Mouse (Mus musculus): ENCODE measurements at regions not wholly inside any gene's neighbourhood (a gene's known extent, or its start where the extent isn't known, plus 50 kb on each side); places are given as distances from the start of the nearest gene placed in this dataset.
"Not testable (repeated sequence)": the region's sequence is repeated elsewhere in the genome, so short reads cannot be mapped to it uniquely, and the experiment has no call there.

DNA sequence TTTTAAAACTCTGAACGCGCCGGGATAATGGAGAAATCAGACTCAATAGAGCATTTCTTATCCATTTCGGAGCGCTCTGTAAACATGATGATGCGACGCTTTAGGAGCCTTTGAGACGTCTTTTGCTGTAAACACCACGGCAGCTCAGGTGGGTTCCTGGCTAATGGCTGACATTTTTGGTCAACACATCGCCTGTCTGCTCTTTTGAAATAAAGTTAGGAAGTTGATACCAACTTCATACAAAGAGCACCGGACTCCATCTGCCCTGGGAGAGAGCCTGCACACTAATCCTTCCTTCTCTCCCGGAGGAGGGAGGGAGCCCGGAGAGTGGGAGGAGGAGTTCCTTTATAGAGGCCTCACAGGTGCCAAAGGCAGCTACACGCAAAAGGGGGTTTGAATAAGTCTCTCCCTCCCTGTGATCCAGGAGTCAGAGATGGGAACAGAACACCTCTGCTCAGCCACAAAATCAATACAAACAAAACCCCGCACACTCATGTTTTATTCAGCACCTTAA, 63.8 kb upstream of the Srsf6 start:
- no peak for DNase-seq

DNA sequence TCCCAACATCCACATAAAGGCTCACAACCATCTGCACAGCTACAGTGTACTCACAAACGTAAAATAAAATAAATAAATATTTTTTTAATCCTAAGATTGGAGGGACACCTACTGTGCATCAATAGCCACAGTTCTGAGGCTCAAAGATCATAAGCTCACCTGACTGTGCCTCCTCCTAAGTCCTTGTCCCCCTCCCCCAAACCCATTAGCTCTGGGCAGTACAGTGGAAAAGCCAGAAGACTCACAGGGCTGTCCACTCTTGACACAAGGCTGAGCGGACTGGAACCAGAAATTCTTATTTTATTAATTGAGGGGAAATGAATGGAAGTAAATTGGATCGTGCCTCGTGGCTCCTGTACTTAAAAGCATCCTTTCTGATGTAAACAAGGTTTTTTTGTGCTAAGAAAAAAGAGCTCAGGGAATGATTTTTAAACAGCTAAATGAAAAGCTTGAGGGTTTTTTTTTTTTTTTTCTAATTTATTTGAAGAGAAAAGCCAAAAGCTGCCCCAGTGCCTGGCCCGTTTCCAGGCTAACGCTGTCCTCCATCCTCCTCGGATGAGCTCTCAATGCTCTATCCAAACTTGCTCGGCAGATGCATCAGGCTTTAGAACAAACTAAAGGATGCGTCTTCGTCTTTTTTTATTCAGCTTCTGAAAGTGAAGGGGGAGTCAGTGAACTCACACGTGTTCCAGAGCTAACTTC, 64.6 kb upstream of the Srsf6 start:
- peak; percentile 47 to 48 for DNase-seq

DNA sequence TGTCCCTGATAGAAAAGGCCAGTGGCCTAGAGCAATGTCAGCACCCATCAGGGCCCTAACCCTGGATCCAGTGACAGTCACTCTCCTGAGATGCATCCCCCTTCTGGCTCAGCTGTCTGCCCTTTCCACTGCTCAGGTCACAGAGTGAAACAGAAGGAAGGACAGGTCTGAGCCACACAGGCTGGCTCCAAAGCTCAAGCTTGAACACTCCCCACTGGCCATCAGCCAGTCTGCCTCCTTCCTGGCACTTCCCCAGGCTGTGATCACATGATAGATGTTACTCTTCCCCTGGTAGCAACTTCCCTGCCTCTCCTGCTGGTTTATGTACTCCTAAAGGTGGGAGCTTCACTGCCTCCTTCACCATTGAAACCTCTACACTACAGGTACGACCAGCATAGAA, 66.8 kb upstream of the Srsf6 start:
- DNase-seq: peak; percentile 57 to 76

DNA sequence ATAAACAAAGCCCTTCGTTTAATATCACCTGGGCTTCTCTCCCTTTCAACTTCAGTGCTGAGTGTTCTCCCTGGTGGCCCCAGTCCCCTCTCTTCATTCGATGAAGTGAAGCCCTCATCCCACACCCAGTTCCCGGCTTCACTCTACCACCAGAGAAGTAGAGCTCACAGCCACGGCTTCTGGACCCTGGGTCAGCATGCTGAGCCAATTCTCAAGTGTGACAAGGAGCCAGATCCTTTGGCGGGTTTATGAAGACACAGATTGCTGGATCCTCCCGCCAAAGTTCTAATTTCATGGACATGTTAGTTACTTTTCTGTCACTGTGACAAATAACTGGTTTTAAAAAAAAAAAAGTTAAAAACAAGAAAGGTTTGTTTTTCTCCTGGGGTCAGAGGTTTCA, 76.7 kb upstream of the Srsf6 start:
- DNase-seq: peak; percentile 20 to 45

DNA sequence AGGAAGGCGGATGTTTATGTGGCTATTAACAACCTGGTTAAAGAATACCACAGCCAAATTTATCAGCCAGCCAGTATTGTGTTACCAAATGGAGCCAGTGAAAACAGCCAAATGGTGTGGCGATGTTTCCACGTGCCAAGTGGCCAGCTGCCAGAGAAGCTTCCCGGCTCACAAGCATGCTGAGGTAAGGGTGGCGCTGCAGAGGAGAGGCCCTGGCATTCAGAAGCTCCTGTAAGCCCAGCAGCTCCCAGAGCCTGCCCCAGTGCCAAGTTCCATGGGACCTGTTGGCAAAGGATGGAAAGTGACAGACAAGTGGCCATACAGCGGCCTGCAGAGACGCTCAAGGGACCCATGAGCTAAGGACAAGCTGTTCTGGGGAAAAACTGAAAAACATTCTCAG, 77.8 kb upstream of the Srsf6 start:
- DNase-seq: peak; percentile 90 to 93

DNA sequence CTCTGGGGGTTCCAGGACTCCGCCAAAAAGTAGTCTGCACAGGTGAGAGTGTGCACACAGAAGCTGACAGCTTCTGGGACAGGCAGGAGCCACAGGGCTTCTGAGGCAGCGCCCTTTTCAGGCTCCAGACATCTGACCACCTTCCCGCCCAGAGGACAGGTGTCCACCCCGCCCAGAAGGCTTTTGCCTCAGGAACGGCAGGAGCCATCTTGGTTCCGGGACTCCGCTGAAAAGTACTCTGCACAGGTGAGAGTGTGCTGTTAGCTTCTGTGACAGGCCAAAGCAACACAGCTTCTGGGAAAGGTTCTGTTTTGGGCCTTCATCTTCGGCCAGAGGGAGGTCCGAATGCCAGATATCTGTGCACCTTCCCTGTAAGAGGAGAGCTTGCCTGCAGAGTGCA, 89.6 kb upstream of the Srsf6 start:
- not testable (repeated sequence) for DNase-seq

DNA sequence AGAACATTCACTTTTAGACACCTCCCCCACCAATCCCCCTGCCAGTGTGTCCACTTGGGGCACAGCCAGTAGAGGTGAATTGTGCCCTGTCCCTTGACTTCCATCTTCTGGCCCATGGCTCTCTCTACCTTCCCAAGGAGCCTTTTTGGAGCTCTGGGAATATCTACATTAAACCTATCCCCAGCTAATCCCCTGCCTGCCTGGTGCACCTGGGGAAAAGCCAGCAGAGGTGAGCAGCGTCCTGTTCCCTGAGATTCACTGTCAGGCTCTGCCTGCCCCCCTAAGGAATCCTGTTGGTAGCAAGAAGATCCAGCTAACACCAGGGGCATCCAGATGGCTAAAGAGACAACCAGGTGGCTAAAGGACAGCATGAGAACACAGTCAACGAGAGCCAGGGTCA, 93.6 kb upstream of the Srsf6 start:
- DNase-seq: no peak

DNA sequence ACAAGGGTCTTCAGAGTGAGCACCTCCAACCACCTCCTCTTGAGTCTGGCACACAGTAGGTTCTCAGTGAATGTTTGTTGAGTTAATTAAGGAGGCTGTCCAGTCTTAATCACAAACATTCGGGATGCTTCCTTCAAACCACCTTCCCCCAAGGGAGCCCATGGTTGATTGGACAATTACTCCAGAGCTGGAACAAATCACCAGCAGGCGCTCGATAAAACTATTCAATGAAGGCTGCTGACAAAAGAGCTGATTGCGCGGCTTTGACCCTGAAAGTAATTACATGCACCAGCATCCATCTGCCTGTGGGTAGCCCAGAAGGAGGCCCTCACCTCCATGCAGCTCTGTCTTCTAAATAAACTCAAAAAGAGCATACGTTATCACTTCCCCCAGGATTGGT, 97.6 kb upstream of the Srsf6 start:
- DNase-seq: no peak

DNA sequence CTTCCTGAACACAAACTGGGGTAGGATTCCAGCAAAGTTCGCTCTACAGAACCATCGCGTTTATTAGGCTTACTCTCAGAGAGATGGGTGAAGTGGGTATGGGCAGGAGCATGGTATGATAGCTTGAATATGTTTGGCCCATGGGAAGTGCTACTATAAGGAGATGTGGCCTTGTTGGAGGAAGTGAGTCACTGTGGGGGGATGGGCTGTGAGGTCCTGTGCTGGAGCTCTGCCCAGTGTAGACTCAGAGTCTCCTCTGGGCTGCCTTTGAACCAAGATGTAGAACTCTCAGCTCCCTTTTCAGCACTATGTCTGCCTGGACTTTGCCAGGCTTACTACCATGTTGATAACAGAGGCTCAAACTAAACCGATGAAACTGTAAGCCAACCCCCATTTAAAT, 112.5 kb upstream of the Srsf6 start:
- DNase-seq: peak in 1 of 2 experiments; percentile 11

DNA sequence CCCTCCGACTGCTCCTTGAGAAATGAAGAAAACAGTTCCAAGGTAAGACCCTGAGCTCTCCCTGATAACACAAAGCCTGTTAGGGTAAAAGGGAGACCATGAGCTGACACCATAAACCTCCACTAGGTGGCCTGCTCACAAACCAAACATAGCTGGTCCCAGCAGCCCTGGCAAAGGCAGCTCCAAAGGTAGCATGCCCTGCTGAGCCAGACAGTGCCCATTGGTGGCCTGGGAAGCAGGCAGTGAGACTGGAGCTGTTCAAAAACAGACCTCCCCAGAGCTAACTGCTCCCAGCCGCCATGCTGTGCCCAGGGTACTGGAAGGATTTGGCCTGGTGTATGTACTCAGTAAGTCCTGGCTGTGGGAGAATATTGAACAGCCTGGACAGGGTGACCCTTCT, 117.1 kb upstream of the Srsf6 start:
- DNase-seq: peak; percentile 64 to 66

DNA sequence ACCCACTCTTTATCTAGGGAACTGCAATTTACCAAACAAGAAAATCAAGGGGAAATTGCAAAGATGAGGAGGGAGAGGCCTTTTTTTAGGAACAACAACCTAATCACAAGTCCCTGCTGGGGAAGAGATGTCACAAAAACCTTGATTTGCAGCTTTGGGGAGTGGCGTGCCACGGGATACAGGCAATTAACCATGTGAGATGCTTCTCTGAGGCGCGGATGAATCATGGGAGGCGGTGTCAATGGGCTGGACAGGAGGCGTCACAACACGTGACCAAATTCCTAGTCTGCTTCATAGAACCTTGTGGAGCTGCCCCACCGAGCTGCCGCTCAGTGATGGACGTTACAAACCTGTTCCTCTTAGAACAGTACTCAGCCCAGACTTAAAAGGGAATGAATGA, 123.6 kb upstream of the Srsf6 start:
- no peak for DNase-seq

DNA sequence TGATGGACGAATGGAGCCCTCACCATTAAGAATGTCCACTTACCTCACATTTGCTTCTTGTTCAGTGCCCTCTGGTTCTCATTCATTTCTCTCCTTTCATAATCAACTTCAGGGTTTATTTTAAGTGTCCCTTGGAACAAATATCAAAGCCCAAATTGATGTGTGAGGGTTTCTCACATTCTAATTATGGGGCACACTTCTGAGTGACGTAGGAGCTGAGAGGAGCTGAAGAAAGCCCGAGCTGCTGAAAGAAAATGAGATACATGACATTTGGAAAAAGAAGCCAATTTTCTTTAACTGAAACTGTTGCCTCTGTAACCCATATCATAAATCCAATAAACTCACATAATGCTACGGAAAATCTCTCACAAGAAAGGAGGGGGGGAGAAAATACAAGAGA, 134.8 kb upstream of the Srsf6 start:
- no peak for DNase-seq

DNA sequence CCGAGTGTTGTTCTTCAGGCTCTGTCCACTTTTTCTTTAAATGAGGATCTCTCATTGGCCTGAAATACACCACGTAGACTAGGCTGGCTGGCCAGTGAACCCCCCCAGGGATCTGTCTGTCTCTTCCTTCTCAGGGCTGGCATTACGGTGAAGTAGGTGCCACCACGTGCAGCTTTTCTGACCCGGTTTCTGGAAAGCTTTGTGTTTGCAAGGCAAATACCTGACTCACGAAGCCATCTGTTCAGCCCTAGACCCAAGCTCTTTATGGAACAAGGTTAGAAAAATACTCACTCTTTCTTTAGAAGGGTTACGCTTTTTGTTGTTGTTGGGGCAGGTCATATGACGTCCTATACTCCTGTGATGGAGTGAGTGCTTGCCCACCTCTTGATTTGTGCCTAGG, 133.3 kb upstream of the Ptprt start:
- peak in 1 of 2 experiments; percentile 3 for DNase-seq

DNA sequence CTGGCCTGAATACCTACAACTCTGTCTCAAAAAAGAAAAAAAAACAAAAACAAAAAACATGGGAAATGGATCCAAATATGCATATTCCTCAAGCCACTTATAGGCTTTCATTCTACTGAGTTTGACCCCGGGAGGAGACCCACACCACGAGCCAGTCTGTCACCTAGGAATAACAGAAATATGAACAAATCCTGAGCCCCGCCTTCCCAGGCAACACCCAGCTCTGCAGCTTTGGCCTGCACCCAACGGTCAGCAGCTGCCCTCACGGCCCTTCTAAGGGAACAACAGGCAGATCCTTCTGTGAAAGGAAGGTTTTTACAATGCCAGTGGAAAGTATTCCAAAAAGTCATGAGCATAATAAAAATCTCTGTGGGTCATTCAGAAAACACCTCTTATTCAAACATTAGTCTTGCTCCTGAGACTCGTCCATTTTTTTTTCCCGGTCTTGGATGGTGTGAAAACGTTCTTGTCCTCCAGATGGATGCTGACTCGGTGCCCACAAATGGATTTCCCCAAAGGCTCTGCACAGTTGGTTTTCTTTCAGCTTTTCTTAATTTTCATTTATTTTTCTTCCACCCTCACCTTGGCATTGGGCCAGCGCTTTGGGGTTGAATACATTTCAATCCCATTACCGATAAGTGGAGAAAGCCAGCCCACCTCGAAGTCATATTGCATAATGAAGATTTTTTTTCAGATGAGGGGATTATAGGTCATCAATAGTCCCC, 130.6 kb upstream of the Ptprt start:
- peak; percentile 66 to 73 for DNase-seq

DNA sequence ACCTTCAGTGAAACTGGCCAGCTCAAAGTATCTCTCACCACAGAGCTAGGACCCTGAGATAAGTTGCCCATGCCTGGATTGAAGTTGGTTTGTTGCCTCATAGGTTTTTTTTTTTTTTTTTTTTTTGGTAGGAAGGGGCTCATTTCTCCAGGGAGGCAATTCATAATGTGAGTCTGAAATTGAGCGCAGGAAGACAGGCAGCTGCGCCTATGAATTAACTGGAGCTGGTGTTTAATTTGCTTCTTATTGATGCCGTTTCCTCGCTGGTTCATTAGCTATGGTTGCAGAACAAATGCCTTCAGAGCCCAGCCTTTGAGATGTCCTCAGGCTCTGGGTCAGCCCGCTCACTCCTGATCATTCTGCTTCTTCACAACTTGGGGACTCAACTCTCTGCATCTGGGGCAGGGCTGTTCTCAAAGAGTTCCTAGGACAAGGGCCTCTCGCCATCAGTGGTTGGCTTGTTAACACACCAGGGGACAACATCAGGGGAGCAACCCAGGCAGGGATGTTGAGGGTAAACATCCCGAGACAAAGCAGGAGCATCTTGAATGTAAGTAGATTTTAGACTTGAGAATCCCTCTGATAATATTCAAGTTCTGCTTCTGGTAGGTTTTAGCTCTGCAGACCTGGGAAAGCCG, 123.3 kb upstream of the Ptprt start:
- DNase-seq: no peak

DNA sequence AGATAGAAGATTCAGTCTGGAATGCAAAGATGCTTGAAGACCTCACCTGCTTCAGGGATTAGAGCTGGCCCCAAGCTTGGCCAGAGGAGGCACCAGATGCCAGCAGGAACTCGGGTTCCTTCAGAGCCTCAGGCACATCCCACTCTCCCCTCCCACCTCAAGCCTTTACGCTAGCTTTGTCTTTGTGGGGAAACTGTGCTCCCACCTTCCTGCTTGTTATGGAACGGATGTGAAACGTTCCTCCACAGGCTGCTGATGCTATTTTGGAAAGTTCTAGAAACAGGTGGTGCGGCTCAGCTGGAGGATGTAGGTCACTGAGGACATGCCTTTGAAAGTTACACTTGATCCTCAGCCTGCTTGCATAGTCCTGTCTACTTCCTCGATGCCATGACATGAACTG, 120.7 kb upstream of the Ptprt start:
- DNase-seq: no peak

DNA sequence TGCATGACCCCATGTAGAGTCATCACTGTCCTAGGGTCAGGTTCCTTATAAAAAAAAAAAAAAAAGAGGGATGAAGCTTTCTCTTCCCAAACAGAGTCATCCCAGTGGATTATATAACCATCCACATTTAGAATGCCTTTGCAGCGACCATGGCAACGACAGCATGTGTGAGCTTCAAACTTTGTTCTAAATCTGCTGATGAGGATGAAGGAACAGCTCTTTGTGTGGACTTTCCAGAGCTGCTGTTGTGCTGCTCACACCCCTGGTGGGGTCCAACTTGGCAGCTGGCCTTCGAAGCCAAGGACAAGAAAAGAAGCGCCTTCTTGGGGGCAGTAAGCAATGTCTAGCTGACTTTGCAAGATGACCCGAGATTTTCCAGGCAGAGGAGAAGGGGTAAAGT, 115.6 kb upstream of the Ptprt start:
- DNase-seq: no peak

DNA sequence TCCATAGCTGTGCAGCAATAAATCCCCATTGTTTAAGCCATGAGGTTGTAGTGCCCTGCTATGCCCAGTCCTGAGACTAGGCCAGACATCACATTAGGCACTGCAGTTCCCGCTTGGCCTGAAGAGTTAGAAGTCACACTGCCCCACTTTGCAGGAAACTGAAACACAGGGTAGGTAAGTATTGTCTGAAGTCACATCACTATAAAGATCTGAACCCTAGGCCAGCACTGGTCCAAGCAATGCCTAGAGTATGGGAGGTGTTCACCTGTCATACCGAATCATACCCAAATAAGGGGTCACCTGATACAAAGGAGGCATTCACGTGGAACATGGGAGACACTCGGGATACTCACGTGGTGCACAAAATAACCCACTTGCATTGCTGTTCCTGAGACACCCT, 111.6 kb upstream of the Ptprt start:
- no peak for DNase-seq

DNA sequence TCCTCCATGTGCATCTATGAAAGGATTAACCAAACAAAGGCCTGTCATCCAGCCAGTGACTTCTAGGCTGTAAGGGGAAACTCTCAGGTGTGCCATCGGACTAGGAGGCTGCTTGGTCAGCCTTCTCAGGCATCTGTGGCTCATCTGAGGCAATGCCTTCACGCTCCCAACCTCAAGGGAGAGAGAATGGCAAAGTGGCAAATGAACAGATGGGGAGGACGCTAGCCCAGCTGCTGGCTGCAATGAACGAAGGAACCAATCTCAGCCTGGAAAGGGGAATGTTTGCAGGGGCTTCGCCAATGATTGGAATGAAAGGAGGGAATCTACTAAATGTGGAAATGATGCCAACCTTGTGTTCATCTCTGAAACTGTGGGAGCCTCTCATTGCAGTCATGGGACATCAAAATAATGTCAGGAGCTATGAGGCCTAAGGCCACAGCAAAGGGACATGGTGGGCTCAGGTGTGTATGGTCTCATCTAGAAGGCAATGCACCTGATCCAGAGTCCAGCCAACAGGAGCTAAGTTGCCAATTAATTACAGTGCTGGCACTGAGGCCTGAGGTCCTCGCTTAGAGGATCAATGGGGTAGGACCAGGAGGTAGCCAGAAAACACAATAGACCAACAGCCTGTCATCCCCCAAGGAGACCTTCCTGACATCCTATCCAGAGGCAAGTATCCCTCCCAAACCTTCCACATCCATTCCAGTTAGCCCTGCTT, 108.9 kb upstream of the Ptprt start:
- peak; percentile 40 to 44 for DNase-seq

DNA sequence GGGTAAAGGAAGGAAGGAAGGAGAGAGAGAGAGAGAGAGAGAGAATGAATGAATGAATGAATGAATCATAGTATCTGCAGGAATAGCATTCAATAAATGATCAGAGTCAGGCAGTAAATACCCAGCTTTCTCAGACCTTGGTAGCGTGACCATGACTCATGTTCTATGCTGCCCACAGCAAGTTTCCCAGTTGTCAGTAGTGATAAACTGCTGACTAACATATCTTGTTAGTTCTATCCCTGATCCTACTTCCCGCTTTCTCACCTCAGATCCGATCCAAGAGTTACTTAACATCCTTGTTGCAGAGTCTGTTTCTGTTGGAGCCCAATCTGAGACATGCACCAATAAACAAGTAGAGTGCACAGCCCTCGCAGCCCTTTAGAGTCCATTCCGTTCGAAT, 103.1 kb upstream of the Ptprt start:
- no peak for DNase-seq

DNA sequence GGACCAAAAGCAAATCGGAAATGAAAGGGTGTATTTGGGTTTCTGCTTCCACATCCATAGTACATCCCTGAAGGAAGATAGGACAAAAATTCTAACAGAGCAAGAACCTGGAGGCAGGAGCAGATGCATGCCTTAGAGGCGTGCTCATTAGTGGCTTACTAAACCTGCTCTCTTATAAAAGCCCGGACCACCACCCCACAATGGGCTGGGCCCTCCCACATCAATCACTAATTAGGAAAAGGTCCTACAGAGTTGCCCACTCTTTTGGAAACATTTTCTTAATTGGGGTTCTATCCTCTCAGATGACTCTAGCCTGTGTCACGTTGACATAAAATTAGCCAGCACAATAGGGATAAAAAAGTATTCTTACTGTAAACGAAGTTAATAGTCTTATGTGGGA, 79.6 kb upstream of the Ptprt start:
- no peak for DNase-seq

DNA sequence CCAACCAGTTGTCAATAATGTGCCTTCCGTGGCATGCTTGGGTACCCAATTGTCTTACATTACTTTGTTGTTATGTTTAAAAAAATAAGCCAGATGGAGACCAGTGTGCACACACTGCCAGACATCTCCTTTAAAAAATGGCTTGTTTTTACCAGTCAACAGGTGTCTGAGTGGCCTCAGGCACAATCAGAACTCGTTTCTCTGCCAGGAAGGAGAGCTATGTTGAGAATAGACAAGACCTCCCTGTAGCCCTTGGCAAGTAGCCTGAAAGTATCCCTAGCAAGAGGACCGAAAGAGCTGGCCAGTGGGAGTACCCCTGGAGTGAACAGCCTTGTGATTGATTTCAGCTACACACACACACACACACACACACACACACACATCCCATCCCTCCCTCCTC, 74.8 kb upstream of the Ptprt start:
- peak; percentile 9 to 35 for DNase-seq

DNA sequence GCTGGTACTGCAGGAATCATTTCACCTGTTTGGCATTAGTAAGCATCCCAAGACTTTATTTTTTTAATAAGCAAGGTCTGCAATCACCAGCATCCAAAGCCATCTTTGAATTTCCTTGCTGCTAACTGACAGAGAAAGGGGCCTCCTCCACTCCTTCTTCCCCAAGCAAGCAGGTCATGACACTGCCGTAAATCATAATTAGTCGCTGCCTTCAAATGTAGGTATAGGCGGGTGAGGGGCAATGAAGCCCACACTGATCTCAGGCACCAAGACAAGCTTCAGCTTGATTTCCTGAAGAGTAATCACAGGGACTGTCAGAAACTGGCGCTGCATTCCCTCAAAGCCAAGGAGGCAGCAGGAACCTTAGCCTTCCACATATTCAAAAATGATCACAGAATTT, 73.3 kb upstream of the Ptprt start:
- no peak for DNase-seq
